Comparison of ENCODE assay signal across 20 mouse cellular contexts in the genomic region with DNA sequence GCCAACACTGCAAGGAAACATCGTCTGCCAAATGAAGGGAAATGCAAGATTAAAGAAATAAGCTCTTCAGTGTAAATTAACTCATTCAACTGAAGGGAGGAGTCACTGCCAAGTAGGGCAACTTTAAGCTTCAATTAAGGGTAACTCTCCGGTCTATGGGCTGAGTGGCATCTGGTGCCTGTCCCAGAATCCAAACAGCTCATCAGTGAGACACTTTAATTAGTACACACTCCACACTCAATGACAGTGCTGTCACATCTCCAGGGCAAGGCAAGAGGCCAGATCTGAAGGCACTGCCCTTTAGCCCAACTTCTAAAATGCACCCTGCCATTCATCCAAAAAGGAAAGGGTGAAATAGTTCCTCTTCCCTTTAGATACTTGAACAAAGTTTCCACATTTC.
DNase-seq lines count a peak whose midpoint lies in the region; ATAC-seq and TF ChIP-seq lines count a peak whose summit lies in the region.
"Had no signal": no experiment of that assay in that cellular context is flagged by ENCODE, and none has a peak within 500 bp of the region (broad histone marks: within the 10 kb centered on the region; RNA-seq: fewer than 3 reads in every experiment).

No protein-coding gene starts in this region.

- H3K4me3 ChIP-seq in liver, adult 2 months (ENCODE audit: insufficient read depth, low read depth, low read length) = no peak overlapping the region
- H3K4me3 ChIP-seq in liver, embryonic 12.5 days = no peak overlapping the region
- H3K4me3 ChIP-seq: embryonic facial prominence, embryonic 12.5 days; heart, embryonic 12.5 days; layer of hippocampus, adult 2 months; limb, embryonic 13.5 days had no signal

- no peak for ATAC-seq in liver, embryonic 12.5 days
- peak; percentile 69; the same call in 1 of the 2 replicates for ATAC-seq in cerebellum, adult (ENCODE audit: insufficient number of reproducible peaks, low FRiP score, low TSS enrichment)
- ATAC-seq: liver, postnatal 0 days had no signal

- no peaks in the 10 kb centered on the region for H3K36me3 ChIP-seq in liver, adult 2 months (ENCODE audit: control insufficient read depth, insufficient read depth, low read length)
- no peaks in the 10 kb centered on the region for H3K36me3 ChIP-seq in liver, embryonic 12.5 days
- H3K36me3 ChIP-seq: embryonic facial prominence, embryonic 12.5 days; G1E; heart, embryonic 12.5 days; limb, embryonic 13.5 days had no signal

- TF ChIP-seq CTCF in liver, adult 2 months (IDR thresholded peaks at IDR 0.05; ENCODE audit: low read depth, low read length) = no peak

- no peaks in the 10 kb centered on the region for H3K79me2 ChIP-seq in liver, adult 2 months (ENCODE audit: control insufficient read depth, insufficient read depth, low read length)

- no peak overlapping the region for H3K4me2 ChIP-seq in liver, embryonic 12.5 days
- H3K4me2 ChIP-seq: embryonic facial prominence, embryonic 12.5 days; heart, embryonic 12.5 days; limb, embryonic 13.5 days; midbrain, embryonic 11.5 days had no signal

- no peak overlapping the region for H3K9ac ChIP-seq in liver, adult 2 months (ENCODE audit: low read depth, low read length)
- no peak overlapping the region for H3K9ac ChIP-seq in liver, embryonic 12.5 days
- H3K9ac ChIP-seq: embryonic facial prominence, embryonic 12.5 days; heart, embryonic 12.5 days; limb, embryonic 13.5 days; liver, postnatal 0 days had no signal

- H3K27ac ChIP-seq in liver, adult 2 months (replicated peaks; ENCODE audit: insufficient read depth, low read depth, low read length) = no peak overlapping the region
- H3K27ac ChIP-seq in liver, embryonic 12.5 days = no peak overlapping the region
- H3K27ac ChIP-seq: embryonic facial prominence, embryonic 12.5 days; kidney, postnatal 0 days; layer of hippocampus, adult 2 months; limb, embryonic 13.5 days had no signal

- no peak for TF ChIP-seq POLR2A in liver, adult 2 months (IDR thresholded peaks at IDR 0.05; ENCODE audit: extremely low read depth, insufficient read depth, low read length)

- DNase-seq in liver, adult 2 months (ENCODE audit: extremely low read depth, low read depth, low spot score) = peak; percentile 6
- peak; percentile 22 for DNase-seq in cerebellum, adult 9-11 months
- DNase-seq in retina, embryonic 14.5 days (ENCODE audit: low spot score) = peak; percentile 43
- DNase-seq in adrenal gland, postnatal 10 days = no peak
- no peak for DNase-seq in thymus, postnatal 0 days (ENCODE audit: low spot score)
- DNase-seq: adrenal gland, postnatal 25 days; gastrocnemius, postnatal 14 days; heart, postnatal 36 days; liver, postnatal 0 days; lung, postnatal 36 days; right cerebral cortex, postnatal 4 days had no signal

- no peaks in the 10 kb centered on the region for H3K27me3 ChIP-seq in liver, adult 2 months (ENCODE audit: control insufficient read depth, insufficient read depth, low read length)
- no peaks in the 10 kb centered on the region for H3K27me3 ChIP-seq in liver, embryonic 12.5 days (replicated peaks)
- H3K27me3 ChIP-seq: embryonic facial prominence, embryonic 12.5 days; heart, embryonic 12.5 days had no signal

- no peaks in the 10 kb centered on the region for H3K4me1 ChIP-seq in liver, adult 2 months (ENCODE audit: control insufficient read depth, insufficient read depth, low read length)
- no peaks in the 10 kb centered on the region for H3K4me1 ChIP-seq in liver, embryonic 12.5 days
- H3K4me1 ChIP-seq: embryonic facial prominence, embryonic 12.5 days; heart, embryonic 12.5 days; limb, embryonic 13.5 days had no signal

- H3K9me3 ChIP-seq in liver, embryonic 12.5 days (replicated peaks) = no peaks in the 10 kb centered on the region
- H3K9me3 ChIP-seq: embryonic facial prominence, embryonic 12.5 days; G1E; heart, embryonic 12.5 days; limb, embryonic 13.5 days had no signal

- WGBS in liver, adult 2 months = 74% methylated on average over 2 of the region's 2 CpGs
- 59% methylated on average over 2 of the region's 2 CpGs for WGBS in liver, embryonic 12.5 days (ENCODE audit: insufficient replicate concordance)

Comparison
In these comparisons a context has a peak if more than half of its experiments do, and no peak if none do; other contexts are left out.
1. DNase-seq: peak in liver, adult 2 months (single experiment), cerebellum, adult 9-11 months (single experiment) and retina, embryonic 14.5 days (single experiment); none in adrenal gland, postnatal 10 days (single experiment) and thymus, postnatal 0 days (single experiment).